In the genomic region with DNA sequence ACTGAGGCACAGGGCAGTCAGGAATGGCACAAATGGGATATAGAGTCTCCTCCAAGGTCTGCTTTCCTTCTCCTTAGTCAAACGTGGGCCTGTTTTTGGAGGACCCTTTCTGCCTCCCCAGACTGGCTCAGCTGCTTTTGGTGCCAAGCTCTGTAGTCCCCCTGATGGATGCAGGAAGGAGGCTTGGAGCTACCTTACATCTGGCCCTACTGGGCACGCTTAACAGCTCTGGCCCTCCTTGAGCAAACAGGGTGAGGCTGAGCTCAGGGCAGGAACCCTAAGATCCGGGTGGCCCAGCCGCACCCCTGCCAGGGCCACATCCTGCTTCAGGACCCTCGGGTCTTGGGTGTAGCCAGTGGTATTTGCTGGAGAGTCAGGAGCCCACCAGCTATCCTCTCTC, we compare ENCODE assay signal across 30 mouse cellular contexts. TPM values are rescaled to one million over a fixed set of nuclear protein-coding genes. Genes with fewer than 3 reads are reported as not detected.
DNase-seq lines count a peak whose midpoint lies in the region; ATAC-seq and TF ChIP-seq lines count a peak whose summit lies in the region.
"Had no signal": no experiment of that assay in that cellular context is flagged by ENCODE, and none has a peak within 500 bp of the region (broad histone marks: within the 10 kb centered on the region; RNA-seq: fewer than 3 reads in every experiment).

No protein-coding gene starts in this region.

- ATAC-seq in intestine, postnatal 0 days, result peak; percentile 59
- ATAC-seq in stomach, embryonic 14.5 days (ENCODE audit: insufficient number of reproducible peaks, insufficient read depth, low FRiP score, low read depth), result peak; percentile 59; the same call in 1 of the 2 replicates
- ATAC-seq in stomach, postnatal 0 days (ENCODE audit: low FRiP score, low TSS enrichment), result peak; percentile 89
- no peak for ATAC-seq in hindbrain, embryonic 14.5 days (ENCODE audit: low FRiP score)
- ATAC-seq in hindbrain, embryonic 16.5 days, result no peak
- ATAC-seq: CD4-positive, CD25-positive, alpha-beta regulatory T cell, adult 4 months; forebrain, embryonic 14.5 days; forebrain, postnatal 0 days had no signal

- TF ChIP-seq EP300 in stomach, postnatal 0 days (optimal IDR thresholded peaks at IDR 0.05), result no peak

- H3K4me2 ChIP-seq in intestine, postnatal 0 days (replicated peaks; ENCODE audit: low read depth), result no peak overlapping the region
- no peak overlapping the region; the same call in 1 of the 2 replicates for H3K4me2 ChIP-seq in stomach, embryonic 14.5 days (replicated peaks; ENCODE audit: low read depth, low read length)
- peak overlapping the region; percentile 42 for H3K4me2 ChIP-seq in stomach, postnatal 0 days (replicated peaks; ENCODE audit: low read depth)
- no peak overlapping the region for H3K4me2 ChIP-seq in hindbrain, embryonic 14.5 days (replicated peaks)
- H3K4me2 ChIP-seq in hindbrain, embryonic 16.5 days (ENCODE audit: low read length), result no peak overlapping the region
- H3K4me2 ChIP-seq: embryonic facial prominence, embryonic 12.5 days; embryonic facial prominence, embryonic 15.5 days; heart, embryonic 12.5 days; heart, embryonic 15.5 days; hindbrain, embryonic 13.5 days had no signal

- TF ChIP-seq CTCF in intestine, postnatal 0 days (IDR thresholded peaks at IDR 0.05; ENCODE audit: low read depth), result 0 out of 2 replicates have a peak, but pooled peaks have one; percentile 4
- 0 out of 2 replicates have a peak, but pooled peaks have one; percentile 9 for TF ChIP-seq CTCF in stomach, postnatal 0 days (IDR thresholded peaks at IDR 0.05; ENCODE audit: low read depth)

- no peaks in the 10 kb centered on the region for H3K9me3 ChIP-seq in intestine, postnatal 0 days (ENCODE audit: control insufficient read depth)
- H3K9me3 ChIP-seq in stomach, embryonic 14.5 days (ENCODE audit: control insufficient read depth, low read depth, low read length), result no peaks in the 10 kb centered on the region
- no peaks in the 10 kb centered on the region for H3K9me3 ChIP-seq in stomach, postnatal 0 days (ENCODE audit: control insufficient read depth, low read length)
- no peaks in the 10 kb centered on the region for H3K9me3 ChIP-seq in hindbrain, embryonic 14.5 days (ENCODE audit: control insufficient read depth, low read length)
- no peaks in the 10 kb centered on the region for H3K9me3 ChIP-seq in hindbrain, embryonic 16.5 days (ENCODE audit: control insufficient read depth, low read length)
- H3K9me3 ChIP-seq: embryonic facial prominence, embryonic 12.5 days; embryonic facial prominence, embryonic 15.5 days; heart, embryonic 12.5 days; heart, embryonic 15.5 days; hindbrain, embryonic 10.5 days; hindbrain, embryonic 13.5 days had no signal

- H3K9ac ChIP-seq in intestine, postnatal 0 days (ENCODE audit: low read depth, low read length), result no peak overlapping the region
- no peak overlapping the region for H3K9ac ChIP-seq in stomach, embryonic 14.5 days (replicated peaks; ENCODE audit: low read depth, low read length)
- no peak overlapping the region for H3K9ac ChIP-seq in stomach, postnatal 0 days (ENCODE audit: low read length)
- no peak overlapping the region for H3K9ac ChIP-seq in hindbrain, embryonic 14.5 days
- no peak overlapping the region for H3K9ac ChIP-seq in hindbrain, embryonic 16.5 days (ENCODE audit: low read depth, low read length)
- H3K9ac ChIP-seq: embryonic facial prominence, embryonic 12.5 days; embryonic facial prominence, embryonic 15.5 days; forebrain, postnatal 0 days; heart, embryonic 12.5 days; heart, embryonic 15.5 days; hindbrain, embryonic 13.5 days had no signal

- no peaks in the 10 kb centered on the region for H3K36me3 ChIP-seq in intestine, postnatal 0 days (ENCODE audit: control insufficient read depth, insufficient read depth)
- no peaks in the 10 kb centered on the region for H3K36me3 ChIP-seq in stomach, embryonic 14.5 days (ENCODE audit: control insufficient read depth, insufficient read depth, low read length)
- no peaks in the 10 kb centered on the region for H3K36me3 ChIP-seq in stomach, postnatal 0 days (ENCODE audit: control insufficient read depth, insufficient read depth, low read length)
- no peaks in the 10 kb centered on the region for H3K36me3 ChIP-seq in hindbrain, embryonic 14.5 days (replicated peaks; ENCODE audit: control insufficient read depth, insufficient read depth)
- no peaks in the 10 kb centered on the region for H3K36me3 ChIP-seq in hindbrain, embryonic 16.5 days (ENCODE audit: control insufficient read depth, insufficient read depth, low read length)
- H3K36me3 ChIP-seq: embryonic facial prominence, embryonic 12.5 days; embryonic facial prominence, embryonic 15.5 days; heart, embryonic 12.5 days; heart, embryonic 15.5 days; hindbrain, embryonic 10.5 days; hindbrain, embryonic 13.5 days had no signal

- WGBS in intestine, postnatal 0 days, result 35% methylated on average over 5 of the region's 5 CpGs
- 63% methylated on average over 5 of the region's 5 CpGs for WGBS in stomach, embryonic 14.5 days
- 40% methylated on average over 5 of the region's 5 CpGs for WGBS in stomach, postnatal 0 days
- WGBS in hindbrain, embryonic 14.5 days, result 73% methylated on average over 5 of the region's 5 CpGs
- 79% methylated on average over 5 of the region's 5 CpGs for whole genome bisulfite sequencing in hindbrain, embryonic 16.5 days

- no peak overlapping the region for H3K27ac ChIP-seq in intestine, postnatal 0 days (ENCODE audit: low read depth, low read length)
- H3K27ac ChIP-seq in stomach, embryonic 14.5 days (ENCODE audit: low read length), result no peak overlapping the region
- H3K27ac ChIP-seq in stomach, postnatal 0 days (replicated peaks), result peak overlapping the region; percentile 65
- no peak overlapping the region for H3K27ac ChIP-seq in hindbrain, embryonic 14.5 days
- no peak overlapping the region for H3K27ac ChIP-seq in hindbrain, embryonic 16.5 days (ENCODE audit: low read depth, low read length)
- H3K27ac ChIP-seq: embryonic facial prominence, embryonic 12.5 days; embryonic facial prominence, embryonic 15.5 days; gastrocnemius, adult 2 months; heart, embryonic 15.5 days; hindbrain, embryonic 10.5 days; hindbrain, embryonic 13.5 days had no signal

- H3K4me1 ChIP-seq in intestine, postnatal 0 days (replicated peaks; ENCODE audit: control insufficient read depth, insufficient read depth, low read length), result no peaks in the 10 kb centered on the region
- no peaks in the 10 kb centered on the region for H3K4me1 ChIP-seq in stomach, embryonic 14.5 days (ENCODE audit: control insufficient read depth, insufficient read depth, low read length)
- H3K4me1 ChIP-seq in stomach, postnatal 0 days (replicated peaks; ENCODE audit: control insufficient read depth, insufficient read depth), result no peaks in the 10 kb centered on the region
- H3K4me1 ChIP-seq in hindbrain, embryonic 14.5 days (replicated peaks; ENCODE audit: control insufficient read depth, insufficient read depth, low read length), result no peaks in the 10 kb centered on the region
- no peaks in the 10 kb centered on the region for H3K4me1 ChIP-seq in hindbrain, embryonic 16.5 days (ENCODE audit: control insufficient read depth, insufficient read depth, low read depth, low read length)
- H3K4me1 ChIP-seq: embryonic facial prominence, embryonic 12.5 days; heart, embryonic 15.5 days had no signal

- no peaks in the 10 kb centered on the region for H3K27me3 ChIP-seq in intestine, postnatal 0 days (replicated peaks; ENCODE audit: control insufficient read depth, insufficient read depth, low read length)
- no peaks in the 10 kb centered on the region for H3K27me3 ChIP-seq in stomach, embryonic 14.5 days (ENCODE audit: control insufficient read depth, insufficient read depth, low read length)
- no peaks in the 10 kb centered on the region for H3K27me3 ChIP-seq in stomach, postnatal 0 days (ENCODE audit: control insufficient read depth, insufficient read depth, low read length)
- no peaks in the 10 kb centered on the region for H3K27me3 ChIP-seq in hindbrain, embryonic 14.5 days (ENCODE audit: control insufficient read depth, insufficient read depth, low read length)
- no peaks in the 10 kb centered on the region for H3K27me3 ChIP-seq in hindbrain, embryonic 16.5 days (replicated peaks; ENCODE audit: control insufficient read depth, insufficient read depth, low read length)
- H3K27me3 ChIP-seq: embryonic facial prominence, embryonic 15.5 days had no signal

- peak; percentile 18 for DNase-seq in urinary bladder, postnatal 14 days (ENCODE audit: low spot score)
- no peak for DNase-seq in urinary bladder, postnatal 10 days (ENCODE audit: low spot score)
- peak; percentile 83 for DNase-seq in stomach, postnatal 0 days (ENCODE audit: low spot score)
- no peak for DNase-seq in c-Kit-positive CD71-positive TER-119-positive erythroid progenitor cells, embryonic 14.5 days (ENCODE audit: low spot score)
- DNase-seq in hindbrain, embryonic 14.5 days (ENCODE audit: low spot score), result no peak
- DNase-seq: adrenal gland, adult 8-10 months; adrenal gland, postnatal 25 days; cerebellum, adult 11 months; cerebellum, adult 2 months; cerebellum, adult 9-11 months; cerebellum, postnatal 25 days; forebrain, postnatal 0 days; gastrocnemius, adult 2 months; gastrocnemius, postnatal 14 days; heart, adult 11 months; heart, postnatal 10 days; heart, postnatal 36 days had no signal

- H3K4me3 ChIP-seq in intestine, postnatal 0 days (ENCODE audit: low read depth, low read length), result no peak overlapping the region
- no peak overlapping the region for H3K4me3 ChIP-seq in stomach, embryonic 14.5 days (ENCODE audit: low read depth, low read length)
- peak overlapping the region; percentile 12; the same call in 1 of the 2 replicates for H3K4me3 ChIP-seq in stomach, postnatal 0 days (ENCODE audit: low read depth, low read length)
- no peak overlapping the region for H3K4me3 ChIP-seq in hindbrain, embryonic 14.5 days (replicated peaks; ENCODE audit: low read length)
- H3K4me3 ChIP-seq in hindbrain, embryonic 16.5 days (ENCODE audit: low read length), result no peak overlapping the region
- H3K4me3 ChIP-seq: embryonic facial prominence, embryonic 12.5 days; embryonic facial prominence, embryonic 15.5 days; gastrocnemius, adult 2 months; heart, embryonic 12.5 days; heart, embryonic 15.5 days; hindbrain, embryonic 10.5 days; hindbrain, embryonic 13.5 days had no signal

RNA-seq across cellular contexts. Expression of a gene that starts 1.4 kb away (rescaled TPM):
- polyA plus RNA-seq in intestine, postnatal 0 days (2015; fragmentation: Nextera tagmentation; extraction: Ambion mirVana), result 4.0 and 4.8 TPM in 2 replicates
- 12.8 and 13.3 TPM in 2 replicates for polyA plus RNA-seq in stomach, embryonic 14.5 days (2014; fragmentation: Nextera tagmentation; extraction: Ambion mirVana)
- 33.5 and 37.3 TPM in 2 replicates for polyA plus RNA-seq in stomach, postnatal 0 days (2015; fragmentation: Nextera tagmentation; extraction: Ambion mirVana)
- polyA plus RNA-seq in hindbrain, embryonic 14.5 days (2014; fragmentation: Nextera tagmentation; extraction: Ambion mirVana), result 0.93 and 1.0 TPM in 2 replicates
- polyA plus RNA-seq in hindbrain, embryonic 16.5 days (2015; fragmentation: Nextera tagmentation; extraction: Ambion mirVana), result 1.8 and 1.9 TPM in 2 replicates
- polyA plus RNA-seq: C2C12; embryonic facial prominence, embryonic 12.5 days; embryonic facial prominence, embryonic 15.5 days; heart, embryonic 12.5 days had no signal

RNA-seq across cellular contexts. Expression of a gene that starts 25.3 kb away (rescaled TPM):
- polyA plus RNA-seq in intestine, postnatal 0 days (2015; fragmentation: Nextera tagmentation; extraction: Ambion mirVana), result 20.0 and 25.0 TPM in 2 replicates
- polyA plus RNA-seq in stomach, embryonic 14.5 days (2014; fragmentation: Nextera tagmentation; extraction: Ambion mirVana), result 91.2 and 92.3 TPM in 2 replicates
- 20.5 and 26.9 TPM in 2 replicates for polyA plus RNA-seq in stomach, postnatal 0 days (2015; fragmentation: Nextera tagmentation; extraction: Ambion mirVana)
- 14.6 and 17.4 TPM in 2 replicates for polyA plus RNA-seq in hindbrain, embryonic 14.5 days (2014; fragmentation: Nextera tagmentation; extraction: Ambion mirVana)
- polyA plus RNA-seq in hindbrain, embryonic 16.5 days (2015; fragmentation: Nextera tagmentation; extraction: Ambion mirVana), result 19.6 and 26.6 TPM in 2 replicates

RNA-seq across cellular contexts. Expression of a gene that starts 34.7 kb away (rescaled TPM):
- 54.5 and 60.2 TPM in 2 replicates for polyA plus RNA-seq in intestine, postnatal 0 days (2015; fragmentation: Nextera tagmentation; extraction: Ambion mirVana)
- not detected in 2 replicates for polyA plus RNA-seq in stomach, embryonic 14.5 days (2014; fragmentation: Nextera tagmentation; extraction: Ambion mirVana)
- polyA plus RNA-seq in stomach, postnatal 0 days (2015; fragmentation: Nextera tagmentation; extraction: Ambion mirVana), result 1.1 and 1.7 TPM in 2 replicates
- 1.1 and 1.4 TPM in 2 replicates for polyA plus RNA-seq in hindbrain, embryonic 14.5 days (2014; fragmentation: Nextera tagmentation; extraction: Ambion mirVana)
- 0.75 and 1.2 TPM in 2 replicates for polyA plus RNA-seq in hindbrain, embryonic 16.5 days (2015; fragmentation: Nextera tagmentation; extraction: Ambion mirVana)
- polyA plus RNA-seq: C2C12; CD4-positive, CD25-positive, alpha-beta regulatory T cell, adult 4 months; embryonic facial prominence, embryonic 12.5 days; forebrain, embryonic 11.5 days had no signal

RNA-seq across cellular contexts. Expression of a gene that starts 51.7 kb away (rescaled TPM):
- polyA plus RNA-seq in intestine, postnatal 0 days (2015; fragmentation: Nextera tagmentation; extraction: Ambion mirVana), result 59.4 and 64.7 TPM in 2 replicates
- polyA plus RNA-seq in stomach, embryonic 14.5 days (2014; fragmentation: Nextera tagmentation; extraction: Ambion mirVana), result 129 and 133 TPM in 2 replicates
- 66.0 and 68.0 TPM in 2 replicates for polyA plus RNA-seq in stomach, postnatal 0 days (2015; fragmentation: Nextera tagmentation; extraction: Ambion mirVana)
- 159 and 166 TPM in 2 replicates for polyA plus RNA-seq in hindbrain, embryonic 14.5 days (2014; fragmentation: Nextera tagmentation; extraction: Ambion mirVana)
- 165 and 167 TPM in 2 replicates for polyA plus RNA-seq in hindbrain, embryonic 16.5 days (2015; fragmentation: Nextera tagmentation; extraction: Ambion mirVana)

RNA-seq across cellular contexts. Expression of a gene that starts 51.8 kb away (rescaled TPM):
- polyA plus RNA-seq in intestine, postnatal 0 days (2015; fragmentation: Nextera tagmentation; extraction: Ambion mirVana), result 3.9 and 4.5 TPM in 2 replicates
- 19.9 and 20.0 TPM in 2 replicates for polyA plus RNA-seq in stomach, embryonic 14.5 days (2014; fragmentation: Nextera tagmentation; extraction: Ambion mirVana)
- polyA plus RNA-seq in stomach, postnatal 0 days (2015; fragmentation: Nextera tagmentation; extraction: Ambion mirVana), result 4.5 and 5.2 TPM in 2 replicates
- polyA plus RNA-seq in hindbrain, embryonic 14.5 days (2014; fragmentation: Nextera tagmentation; extraction: Ambion mirVana), result 5.1 and 5.3 TPM in 2 replicates
- polyA plus RNA-seq in hindbrain, embryonic 16.5 days (2015; fragmentation: Nextera tagmentation; extraction: Ambion mirVana), result 3.8 and 5.3 TPM in 2 replicates

Comparison
In these comparisons a context has a peak if more than half of its experiments do, and no peak if none do; other contexts are left out.
1. DNase-seq: peak in urinary bladder, postnatal 14 days (single experiment) and stomach, postnatal 0 days (single experiment); none in urinary bladder, postnatal 10 days (single experiment), c-Kit-positive CD71-positive TER-119-positive erythroid progenitor cells, embryonic 14.5 days (single experiment) and hindbrain, embryonic 14.5 days (single experiment).
2. ATAC-seq: peak in intestine, postnatal 0 days (single experiment), stomach, embryonic 14.5 days (single experiment) and stomach, postnatal 0 days (single experiment); none in hindbrain, embryonic 14.5 days (single experiment) and hindbrain, embryonic 16.5 days (single experiment).
3. RNA of a gene that starts 34.7 kb away (polyA plus RNA-seq): 54.5 to 60.2 TPM in intestine, postnatal 0 days; 1.1 to 1.7 TPM in stomach, postnatal 0 days, 1.1 to 1.4 TPM in hindbrain, embryonic 14.5 days, 0.75 to 1.2 TPM in hindbrain, embryonic 16.5 days and not detected in stomach, embryonic 14.5 days; every median in the first group is over 10 times any median in the second.